Mouse (Mus musculus) heart, adult 10 weeks (tissue): ENCODE results near the gene Avpr1b. TPM values are rescaled to one million over a fixed set of nuclear protein-coding genes. Genes with fewer than 3 reads are reported as not detected.

Source experiments
- polyA plus RNA-seq: library from polyadenylated mRNA; stranded (reverse); fragments of 350-450 nt; fragmentation: Illumina TruSeq; extraction: RNeasy Lipid Tissue Mini Kit (QIAGEN cat#74804); gene quantifications from one replicate; pipeline ENCODE4 v1.2.3, GENCODE M21; 2014; ENCODE audit warnings: low read depth, low replicate concordance

Avpr1b gene
- not detected for polyA plus RNA-seq

GRCm38 (mm10) chr1:131598905-131599304 lies at the start of gene Avpr1b:
Avpr1b (plus strand) TSS chr1:131599239.

GRCm38 (mm10) chr1:131637791-131638540 lies 38.9 kb downstream of the Avpr1b start, which contains the start of gene Ctse:
Ctse (plus strand) TSS chr1:131638306.

Other genes starting within 250 kb of the Avpr1b start
- 20.0 TPM for gene Srgap2, start 71.9 kb upstream of the Avpr1b start, polyA plus RNA-seq
- gene Fam72a, start 71.3 kb upstream of the Avpr1b start, polyA plus RNA-seq = 0.65 TPM
- gene Ctse, start 39.1 kb downstream of the Avpr1b start, polyA plus RNA-seq = not detected
- gene Rab7b, start 89.5 kb downstream of the Avpr1b start, polyA plus RNA-seq = 5.7 TPM
- gene Slc26a9, start 144.8 kb downstream of the Avpr1b start, polyA plus RNA-seq = not detected
- 6.0 TPM for gene Pm20d1, start 198.1 kb downstream of the Avpr1b start, polyA plus RNA-seq
- 45.6 TPM for gene Slc41a1, start 228.3 kb downstream of the Avpr1b start, polyA plus RNA-seq